Mouse (Mus musculus): ENCODE data around the gene Tspan4.

DNA sequence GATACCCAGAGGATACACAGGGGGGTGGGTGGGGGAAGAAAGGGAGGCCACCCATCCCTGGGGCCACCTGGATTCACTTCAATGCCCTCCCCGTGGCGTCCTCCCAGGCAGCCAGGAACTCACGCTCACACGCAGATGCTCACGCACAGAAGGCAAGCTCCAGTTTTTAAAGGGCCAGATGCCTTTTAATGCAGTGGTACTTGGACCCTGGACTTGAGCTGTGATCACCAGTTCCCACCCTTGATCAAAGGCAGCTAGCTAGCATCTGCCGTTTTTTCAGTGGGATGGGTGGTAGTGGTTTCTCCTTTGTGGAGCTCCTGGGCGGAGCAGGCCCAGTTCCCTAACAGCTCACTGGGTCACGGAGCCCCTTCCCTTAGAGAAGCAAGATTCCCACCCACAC lies 40.6 kb upstream of the Tspan4 start:
- TF ChIP-seq EP300 (IDR thresholded peaks at IDR 0.05; ENCODE audit: low read depth) (no peak), CTCF (IDR thresholded peaks at IDR 0.05; ENCODE audit: low read depth) (no peak)
